Mouse (Mus musculus) C2C12 (cell line): Measurements from ENCODE around the gene Dst.

ENCODE experiments used
- CEBPB ChIP-seq: IDR thresholded peaks from one replicate; pipeline ENCODE4 v1.6.1; 2011; ENCODE audit warnings: low read depth, mild to moderate bottlenecking, control low read depth, moderate library complexity
- CTCF ChIP-seq: IDR thresholded peaks from one replicate; pipeline ENCODE4 v1.5.1; 2011; ENCODE audit not compliant: control insufficient read depth, insufficient read depth, insufficient read length
- MAX ChIP-seq: IDR thresholded peaks from one replicate; pipeline ENCODE4 v1.6.1; 2011; ENCODE audit warnings: mild to moderate bottlenecking, control low read depth
- MYOG ChIP-seq: IDR thresholded peaks from one replicate; pipeline ENCODE4 v1.6.1; 2011; ENCODE audit not compliant: control insufficient read depth, insufficient read length; ENCODE audit errors: extremely low read depth
- USF1 ChIP-seq: IDR thresholded peaks from one replicate; pipeline ENCODE4 v1.6.1; 2011; ENCODE audit warnings: low read depth, mild to moderate bottlenecking, control low read depth, moderate library complexity

- TF ChIP-seq CTCF (no peak), CEBPB (no peak), MAX (no peak), USF1 (no peak), MYOG (no peak)
Measured at GRCm38 (mm10) chr1:34121157-34122015, 213.4 kb downstream of the Dst start.
